Mouse (Mus musculus) forelimb bud, embryonic 11.5 days (tissue): ENCODE measurements around the gene Ttc23.

Source experiments
- DNase-seq: peaks from one replicate; pipeline ENCODE4 v3.0.0-alpha.2; 2012; ENCODE audit warnings: low read depth, low spot score

The Ttc23 gene

GRCm38 (mm10) chr7:67741706-67742105, 94.5 kb downstream of the Ttc23 start:
- peak; percentile 8 for DNase-seq

GRCm38 (mm10) chr7:67747731-67748305, 100.6 kb downstream of the Ttc23 start:
- DNase-seq, result no peak

- no peak for DNase-seq
Measured at GRCm38 (mm10) chr7:67749441-67750239, 102.4 kb downstream of the Ttc23 start.

- DNase-seq, result no peak
Measured at GRCm38 (mm10) chr7:67754606-67755005, 107.4 kb downstream of the Ttc23 start.

GRCm38 (mm10) chr7:67755366-67755765, 108.2 kb downstream of the Ttc23 start:
- no peak for DNase-seq

GRCm38 (mm10) chr7:67756636-67757035, 109.4 kb downstream of the Ttc23 start:
- no peak for DNase-seq

GRCm38 (mm10) chr7:67758506-67758857, 111.3 kb downstream of the Ttc23 start:
- DNase-seq, result no peak

- DNase-seq, result peak; percentile 77
Measured at GRCm38 (mm10) chr7:67758858-67759628, 111.8 kb downstream of the Ttc23 start.

- peak; percentile 85 for DNase-seq
Measured at GRCm38 (mm10) chr7:67759629-67759995, 112.4 kb downstream of the Ttc23 start, which contains the start of gene Synm. Gene Synm, minus strand, starts transcription at chr7:67759742.

GRCm38 (mm10) chr7:67763625-67764024, 116.4 kb downstream of the Ttc23 start:
- no peak for DNase-seq

- DNase-seq, result no peak
Measured at GRCm38 (mm10) chr7:67768125-67768524, 120.9 kb downstream of the Ttc23 start.

GRCm38 (mm10) chr7:67769487-67769886, 122.3 kb downstream of the Ttc23 start:
- DNase-seq, result no peak

- DNase-seq, result no peak
Measured at GRCm38 (mm10) chr7:67772231-67772630, 125.0 kb downstream of the Ttc23 start.

GRCm38 (mm10) chr7:67775623-67776022, 128.4 kb downstream of the Ttc23 start:
- DNase-seq, result no peak

- DNase-seq, result no peak
Measured at GRCm38 (mm10) chr7:67776636-67777305, 129.6 kb downstream of the Ttc23 start.

- DNase-seq, result no peak
Measured at GRCm38 (mm10) chr7:67787861-67788260, 140.7 kb downstream of the Ttc23 start.

GRCm38 (mm10) chr7:67788713-67789112, 141.5 kb downstream of the Ttc23 start:
- DNase-seq, result peak; percentile 85

- no peak for DNase-seq
Measured at GRCm38 (mm10) chr7:67791256-67791655, 144.0 kb downstream of the Ttc23 start.

GRCm38 (mm10) chr7:67793449-67793848, 146.2 kb downstream of the Ttc23 start:
- DNase-seq, result no peak

- no peak for DNase-seq
Measured at GRCm38 (mm10) chr7:67797065-67797464, 149.9 kb downstream of the Ttc23 start.

GRCm38 (mm10) chr7:67798476-67798875, 151.3 kb downstream of the Ttc23 start:
- DNase-seq, result no peak

- DNase-seq, result no peak
Measured at GRCm38 (mm10) chr7:67800547-67800946, 153.3 kb downstream of the Ttc23 start.
